Mouse (Mus musculus) myocyte (in vitro differentiated cells): ENCODE data around the gene Ctnnbl1.

Source experiments
- CEBPB ChIP-seq: IDR thresholded peaks from 2 replicates; pipeline ENCODE4 v1.6.1; 2011; ENCODE audit warnings: mild to moderate bottlenecking, moderate library complexity; ENCODE audit not compliant: poor library complexity, insufficient read depth, severe bottlenecking
- MAX ChIP-seq: IDR thresholded peaks from one replicate; pipeline ENCODE4 v1.6.1; 2011; ENCODE audit warnings: low read depth, mild to moderate bottlenecking, control low read depth
- MYOD1 ChIP-seq, 3 experiments: IDR thresholded peaks; one replicate each; pipeline ENCODE4 v1.6.1; 2011; ENCODE audit warnings: control low read depth in 2 of 3, low read depth in 2 of 3, mild to moderate bottlenecking in 2 of 3, moderate library complexity in 1 of 3; ENCODE audit not compliant: insufficient read length in 2 of 3, control insufficient read depth in 1 of 3
- MYOG ChIP-seq, 3 experiments: IDR thresholded peaks; one replicate each; pipeline ENCODE4 v1.6.1; 2011; ENCODE audit warnings: control low read depth in 2 of 3, low read depth in 2 of 3, mild to moderate bottlenecking in 2 of 3; ENCODE audit not compliant: insufficient read length in 2 of 3, control insufficient read depth in 1 of 3, insufficient read depth in 1 of 3
- POLR2A ChIP-seq: IDR thresholded peaks from one replicate; pipeline ENCODE4 v1.6.1; 2011; ENCODE audit warnings: low read depth, mild to moderate bottlenecking, control low read depth, moderate library complexity; ENCODE audit not compliant: insufficient read length
- POLR2AphosphoS2 ChIP-seq: IDR thresholded peaks from one replicate; pipeline ENCODE4 v1.6.1; 2011; ENCODE audit warnings: low read depth, control low read depth; ENCODE audit not compliant: insufficient read length
- SRF ChIP-seq: IDR thresholded peaks from one replicate; pipeline ENCODE4 v1.6.1; 2011; ENCODE audit warnings: low read depth; ENCODE audit not compliant: control insufficient read depth, insufficient read length
- TCF12 ChIP-seq: IDR thresholded peaks from one replicate; pipeline ENCODE4 v1.6.1; 2011; ENCODE audit warnings: mild to moderate bottlenecking, control low read depth; ENCODE audit not compliant: poor library complexity, insufficient read depth, severe bottlenecking
- USF1 ChIP-seq: IDR thresholded peaks from one replicate; pipeline ENCODE4 v1.6.1; 2011; ENCODE audit warnings: low read depth, mild to moderate bottlenecking, control low read depth, moderate library complexity

- TF ChIP-seq MYOD1 (IDR thresholded peaks at IDR 0.05; ENCODE audit: control insufficient read depth in 1 of 3, insufficient read length in 2 of 3, low read depth in 2 of 3) (no peak), TCF12 (no peak), MYOG (IDR thresholded peaks at IDR 0.05; ENCODE audit: control insufficient read depth in 1 of 3, insufficient read depth in 1 of 3, insufficient read length in 2 of 3, low read depth in 2 of 3) (no peak), USF1 (no peak), POLR2A (no peak), SRF (no peak), CEBPB (no peak), MAX (no peak), POLR2AphosphoS2 (no peak)
Observed at GRCm38 (mm10) chr2:157789226-157789625, 52.0 kb downstream of the Ctnnbl1 start.
